Mouse (Mus musculus) urinary bladder, adult 2 months (tissue): ENCODE data around the gene Secisbp2. TPM values are rescaled to one million over a fixed set of nuclear protein-coding genes. Genes with fewer than 3 reads are reported as not detected.
A peak's percentile ranks its signal among the peaks of the same experiment; 100 is the strongest.
"Not testable (repeated sequence)": the region's sequence is repeated elsewhere in the genome, so short reads cannot be mapped to it uniquely, and the experiment has no call there.

Experiments used
- DNase-seq: peaks from one replicate; pipeline ENCODE4 v3.0.0; 2022; ENCODE audit warnings: low spot score
- polyA plus RNA-seq: library from polyadenylated mRNA; depleted of rRNA; stranded (reverse); fragments of >200 nt; gene quantifications from 2 replicates; pipeline ENCODE4 v1.2.3, GENCODE M21; 2012

The Secisbp2 gene
- polyA plus RNA-seq, 1 experiment = 26.0 TPM

GRCm38 (mm10) chr13:51643924-51644828 is 7.3 kb upstream of the Secisbp2 start:
- DNase-seq = no peak

DNA sequence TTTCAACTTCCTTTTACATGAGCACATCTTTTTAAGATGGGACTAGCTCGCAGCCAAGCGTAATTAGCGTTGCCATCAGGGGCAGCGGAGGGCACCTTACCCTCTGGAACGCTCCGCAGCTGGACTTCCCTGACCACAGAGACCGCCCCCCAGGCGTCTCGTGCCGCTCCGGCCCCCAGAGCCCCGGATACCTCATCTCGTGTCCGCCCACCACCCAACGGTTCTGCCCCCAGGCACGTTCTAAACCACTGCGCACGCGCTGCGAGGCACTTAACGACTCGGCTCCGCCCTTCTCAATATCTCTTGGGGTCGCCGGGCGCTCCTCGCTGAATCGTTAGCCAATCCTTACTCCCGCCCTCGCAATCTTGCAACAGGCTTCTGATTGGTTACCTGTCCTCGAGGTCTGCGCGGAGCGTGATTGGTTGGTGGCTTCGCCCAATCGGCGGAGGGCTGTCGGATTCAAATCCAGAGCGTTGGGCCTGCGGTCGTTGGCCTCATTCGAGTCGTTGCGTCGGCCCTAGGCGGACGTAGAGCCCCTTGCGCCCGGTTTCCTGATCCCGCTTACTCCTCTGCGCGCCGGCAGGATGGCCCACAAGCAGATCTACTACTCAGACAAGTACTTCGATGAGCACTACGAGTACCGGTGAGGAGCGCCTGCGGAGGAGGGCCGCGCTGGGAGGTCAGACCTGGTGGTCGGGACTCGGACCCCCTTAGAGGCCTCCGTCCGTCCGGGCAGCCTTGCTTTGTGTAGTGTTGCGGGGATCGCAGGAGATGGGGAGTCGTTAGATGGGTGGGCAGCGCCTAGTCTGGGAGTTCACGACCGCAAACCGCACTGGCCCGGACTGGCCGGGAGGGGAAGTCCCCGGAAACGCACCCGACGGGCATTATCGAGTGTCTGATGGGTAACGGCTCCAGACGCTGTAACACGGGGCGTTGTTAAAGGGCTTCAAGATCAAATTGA is 6.4 kb upstream of the Secisbp2 start, which contains the start of gene Cks2:
TSS of gene Cks2 (plus strand) at position 404 of the 961 bp plus-strand sequence.
- peak; percentile 85 for DNase-seq

DNA sequence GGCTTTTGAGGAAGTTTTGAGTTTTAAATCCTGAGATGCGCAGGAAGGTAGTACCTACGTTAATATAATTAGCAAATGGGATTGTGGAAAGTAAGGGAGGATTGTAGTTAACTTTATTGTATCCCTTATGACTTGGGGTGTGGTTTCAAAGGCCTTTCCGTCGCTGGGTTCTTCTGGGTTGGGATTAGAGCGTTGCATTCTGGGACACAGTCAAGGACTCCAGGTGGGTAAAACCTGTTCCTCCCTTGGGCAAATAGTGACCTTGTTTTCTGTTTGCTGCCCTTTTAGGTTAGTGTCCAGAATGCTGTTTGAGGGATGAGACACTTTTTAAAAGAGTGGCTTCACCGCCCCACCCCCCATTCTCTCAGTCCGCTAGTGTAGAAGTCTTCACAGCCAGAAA is 5.6 kb upstream of the Secisbp2 start:
- DNase-seq = no peak

- DNase-seq = no peak
Measured at GRCm38 (mm10) chr13:51646362-51647027, 5.0 kb upstream of the Secisbp2 start.

- DNase-seq = no peak
Measured at GRCm38 (mm10) chr13:51647770-51648169, 3.7 kb upstream of the Secisbp2 start.

- no peak for DNase-seq
Measured at GRCm38 (mm10) chr13:51648237-51648636, 3.3 kb upstream of the Secisbp2 start.

DNA sequence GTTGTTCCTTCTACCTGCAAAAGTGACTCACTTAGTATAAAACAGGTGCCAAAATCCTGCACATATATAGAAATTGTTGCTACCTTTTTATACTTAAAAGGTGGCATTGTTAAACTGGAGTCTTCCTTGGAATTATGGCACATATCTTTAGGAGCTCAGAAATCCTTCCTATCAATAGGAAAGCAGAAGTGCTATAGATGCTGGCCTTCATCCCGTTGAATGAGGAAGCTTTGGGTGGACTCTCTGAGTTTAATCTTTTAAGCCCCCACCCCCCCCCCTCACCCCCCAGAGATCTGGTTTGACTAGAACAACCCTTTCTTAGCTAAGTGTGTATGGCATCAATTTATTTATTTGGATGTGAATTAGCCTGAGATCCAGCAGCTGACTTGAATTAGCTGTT is 1.8 kb upstream of the Secisbp2 start:
- DNase-seq = no peak

DNA sequence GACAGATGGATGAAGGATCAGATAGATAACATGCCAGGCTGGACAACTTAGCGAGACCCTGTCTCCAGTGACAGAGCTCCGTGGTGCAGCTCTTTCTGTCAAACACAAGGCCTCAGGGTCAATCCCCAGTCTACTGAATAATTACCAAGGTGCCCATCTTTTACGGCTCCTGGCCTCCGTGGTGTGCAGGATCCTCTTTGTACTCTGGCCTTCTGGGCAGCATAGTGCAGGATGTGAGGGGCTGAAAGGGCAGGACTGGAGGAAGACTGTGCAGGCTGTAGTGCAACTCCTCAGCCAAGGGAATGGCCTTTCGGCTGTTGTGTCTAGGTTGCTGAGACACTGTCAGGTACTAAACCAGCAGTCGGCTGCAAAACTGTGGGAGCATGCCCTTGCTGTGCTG is 1.7 kb downstream of the Secisbp2 start:
- no peak for DNase-seq

GRCm38 (mm10) chr13:51653961-51654360 is 2.5 kb downstream of the Secisbp2 start:
- no peak for DNase-seq

DNA sequence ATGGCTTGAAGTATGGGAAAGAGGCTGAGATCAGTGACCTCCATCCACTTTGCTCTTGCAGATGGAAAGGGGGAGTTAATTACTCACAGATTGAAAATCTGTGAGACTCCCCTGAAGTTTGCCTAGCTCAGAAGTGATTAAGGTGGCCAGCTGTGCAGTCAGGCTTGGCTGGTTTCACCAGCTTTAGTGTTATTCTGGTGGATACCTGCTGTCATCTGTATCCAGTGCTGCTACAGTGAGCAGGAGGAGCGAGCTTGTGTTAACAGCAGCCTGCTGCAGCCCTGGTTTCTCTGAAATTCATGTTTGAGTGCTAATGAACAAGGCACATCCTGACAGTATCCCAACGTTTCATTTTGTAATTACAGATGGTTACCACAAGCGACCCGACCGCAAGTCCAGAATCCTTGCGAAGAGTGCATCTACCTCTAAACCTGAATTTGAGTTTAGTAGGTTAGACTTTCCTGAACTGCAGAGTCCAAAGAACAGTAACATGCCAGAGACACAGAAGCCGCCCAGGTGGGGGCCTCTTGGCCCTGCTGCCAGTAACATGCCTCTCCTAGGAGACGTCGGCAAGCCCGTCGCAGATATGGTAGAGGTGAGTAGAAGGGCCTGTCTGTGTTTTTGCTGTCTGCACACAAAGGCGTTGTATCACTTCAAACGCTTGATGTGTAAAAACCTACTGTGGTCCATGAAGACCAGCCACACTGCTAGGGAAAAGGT is 5.2 kb downstream of the Secisbp2 start:
- DNase-seq = no peak

DNA sequence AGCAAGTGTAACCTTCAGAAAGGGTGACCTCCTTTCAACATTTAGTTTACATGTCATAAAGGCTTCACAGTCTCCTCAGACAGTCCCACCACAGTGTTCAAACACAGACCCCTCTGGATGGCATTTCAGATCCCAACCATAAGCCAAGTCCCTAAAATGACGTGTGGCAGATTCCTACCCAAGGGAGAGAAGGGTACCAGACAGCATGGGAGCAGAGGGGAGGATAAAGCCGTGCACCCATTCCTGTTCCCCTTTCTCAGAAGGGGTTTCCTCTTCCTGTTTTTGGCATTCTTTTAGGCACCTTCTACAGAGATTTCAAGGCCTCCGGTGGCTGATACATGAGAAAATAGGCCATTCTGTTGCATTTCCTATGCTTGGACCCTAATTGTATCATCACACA is 6.6 kb downstream of the Secisbp2 start:
- DNase-seq = no peak

DNA sequence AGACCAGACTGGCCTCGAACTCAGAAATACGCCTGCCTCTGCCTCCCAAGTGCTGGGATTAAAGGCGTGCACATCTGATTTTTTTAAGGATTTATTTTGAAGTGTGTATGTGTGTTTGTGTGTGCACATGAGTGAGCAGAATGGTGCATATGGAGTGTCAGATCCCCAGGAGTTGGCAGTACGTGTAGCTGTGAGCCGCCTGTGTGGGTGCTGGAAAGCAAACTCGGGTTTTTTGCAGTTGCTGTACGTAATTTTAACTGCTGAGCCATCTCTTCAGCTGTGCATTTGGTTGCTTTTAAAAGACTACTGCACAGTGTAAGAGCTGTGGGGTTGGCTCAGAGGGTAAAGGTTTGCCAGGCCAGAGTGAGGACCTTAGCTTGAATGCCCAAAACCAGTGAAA is 8.1 kb downstream of the Secisbp2 start:
- no peak for DNase-seq

GRCm38 (mm10) chr13:51663561-51663960 is 12.1 kb downstream of the Secisbp2 start:
- no peak for DNase-seq

DNA sequence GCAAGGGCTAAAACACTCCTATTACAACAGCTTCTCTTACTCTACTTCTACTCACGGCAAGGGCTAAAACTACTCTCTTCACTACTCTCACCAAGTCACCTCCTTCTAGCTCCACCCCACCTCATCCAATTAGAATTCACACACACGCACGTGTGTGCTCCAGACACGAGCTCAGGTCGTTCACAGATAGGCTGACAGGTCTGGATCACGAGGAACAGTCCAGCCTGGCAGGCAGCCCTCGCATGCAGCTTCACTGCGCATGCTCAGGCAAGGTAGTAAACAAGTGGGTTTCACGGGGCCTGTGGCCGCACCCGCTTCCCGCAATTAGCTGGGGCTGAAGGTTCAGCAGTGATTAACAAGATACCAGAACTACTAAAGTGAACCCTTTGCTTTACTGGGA is 16.7 kb downstream of the Secisbp2 start:
- not testable (repeated sequence) for DNase-seq

- no peak for DNase-seq
Measured at GRCm38 (mm10) chr13:51676641-51677040, 25.1 kb downstream of the Secisbp2 start.

- no peak for DNase-seq
Measured at GRCm38 (mm10) chr13:51677041-51677440, 25.5 kb downstream of the Secisbp2 start.

- no peak for DNase-seq
Measured at GRCm38 (mm10) chr13:51677630-51678185, 26.2 kb downstream of the Secisbp2 start.

DNA sequence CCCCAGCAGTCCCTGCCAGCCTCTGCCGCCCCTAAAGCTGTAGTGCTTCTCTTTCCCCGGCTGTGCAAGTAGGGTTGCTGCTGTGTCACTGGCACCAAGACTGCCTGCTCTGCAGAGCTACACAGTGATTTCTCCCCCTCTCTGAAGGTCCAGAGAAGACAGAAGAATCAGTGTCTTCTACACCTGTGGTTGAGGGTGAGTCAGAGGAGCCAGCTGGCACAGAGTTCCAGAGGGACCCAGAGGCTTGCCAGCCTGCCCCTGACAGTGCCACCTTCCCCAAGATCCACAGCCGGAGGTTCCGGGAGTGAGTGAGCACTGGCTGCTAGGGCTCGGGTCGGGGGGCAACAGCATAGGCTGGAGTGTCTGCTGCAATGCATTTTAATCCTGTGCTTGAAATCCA is 27.2 kb downstream of the Secisbp2 start:
- DNase-seq = no peak

DNA sequence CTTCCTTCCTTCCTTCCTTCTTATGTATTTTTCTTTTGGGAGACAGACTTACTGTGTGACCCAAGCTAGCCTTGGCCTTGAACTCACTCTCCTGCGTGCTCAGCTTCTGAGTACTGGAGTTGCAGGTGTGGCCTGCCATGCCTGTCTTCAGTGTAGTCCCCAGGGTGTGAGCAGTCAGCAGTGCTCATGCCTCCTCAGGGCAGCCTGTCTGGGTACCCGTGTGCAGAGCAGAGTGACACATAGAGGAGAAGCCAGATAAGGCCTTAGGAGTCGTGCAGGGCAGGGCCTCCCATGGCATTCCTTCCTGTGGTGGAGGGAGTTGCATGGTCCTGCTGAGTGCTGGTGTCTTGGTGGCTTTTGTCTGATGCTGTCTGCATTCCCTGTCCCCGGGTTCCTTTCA is 27.8 kb downstream of the Secisbp2 start:
- no peak for DNase-seq

GRCm38 (mm10) chr13:51681076-51681475 is 29.6 kb downstream of the Secisbp2 start:
- no peak for DNase-seq

DNA sequence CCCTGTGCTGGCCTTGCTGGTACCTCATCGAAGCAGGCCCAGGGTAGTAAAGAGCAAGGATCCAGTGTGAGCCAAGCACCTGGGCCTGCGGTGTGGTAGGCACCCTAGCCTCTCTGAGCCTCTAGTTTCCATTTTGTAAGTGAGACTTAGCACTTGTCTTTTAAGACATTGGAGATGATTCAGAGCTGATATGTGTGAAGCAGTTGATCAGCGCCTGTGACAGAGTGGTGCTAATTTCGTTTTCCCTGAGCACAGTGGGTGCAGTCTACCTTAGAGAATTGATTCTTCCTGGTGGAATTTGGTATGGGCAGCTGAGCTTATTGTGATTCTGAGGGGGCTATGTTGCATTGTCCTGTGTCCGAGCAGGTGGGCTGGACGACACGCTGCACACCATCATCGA is 30.1 kb downstream of the Secisbp2 start:
- DNase-seq = no peak
